Mouse (Mus musculus) T-helper 17 cell (primary cell): ENCODE measurements at regions not wholly inside any gene's neighbourhood (a gene's known extent, or its start where the extent isn't known, plus 50 kb on each side); places are given as distances from the start of the nearest gene placed in this dataset.

Source experiments
- in situ Hi-C, 2 experiments: fragments of 300-600 bp; cut with MboI, MseI; formaldehyde crosslinking; loops; 1 replicate in 1 of 2; 2 replicates in 1 of 2; pipeline ENCODE4 v1.15.1; 2025; ENCODE audit warnings: high pct_unique_total_duplicates in 2 of 2

- in situ Hi-C loops, result no loop called here
Measured at GRCm38 (mm10) chr13:69867296-69868065, 65.3 kb downstream of the Med10 start.

- in situ Hi-C loops, result no loop called here
Measured at GRCm38 (mm10) chr13:69896536-69896935, 94.3 kb downstream of the Med10 start.

GRCm38 (mm10) chr13:69901139-69901538 lies 98.9 kb downstream of the Med10 start:
- in situ Hi-C loops, result no loop called here

- in situ Hi-C loops, result no loop called here
Measured at GRCm38 (mm10) chr13:69906802-69907537, 104.8 kb downstream of the Med10 start.

- in situ Hi-C loops, result no loop called here
Measured at GRCm38 (mm10) chr13:69915796-69916195, 113.6 kb downstream of the Med10 start.

- in situ Hi-C loops, result no loop called here
Measured at GRCm38 (mm10) chr13:69932695-69933550, 130.7 kb downstream of the Med10 start.

- in situ Hi-C loops, result no loop called here
Measured at GRCm38 (mm10) chr13:69933551-69933845, 131.3 kb downstream of the Med10 start.

GRCm38 (mm10) chr13:69939791-69940190 lies 137.6 kb downstream of the Med10 start:
- in situ Hi-C loops, result no loop called here

- in situ Hi-C loops, result no loop called here
Measured at GRCm38 (mm10) chr13:69944651-69945050, 142.5 kb downstream of the Med10 start.

- in situ Hi-C loops, result no loop called here
Measured at GRCm38 (mm10) chr13:69946615-69947014, 144.4 kb downstream of the Med10 start.

GRCm38 (mm10) chr13:69952061-69952460 lies 149.9 kb downstream of the Med10 start:
- in situ Hi-C loops, result no loop called here

GRCm38 (mm10) chr13:69954171-69954570 lies 152.0 kb downstream of the Med10 start:
- in situ Hi-C loops, result no loop called here

GRCm38 (mm10) chr13:69955503-69955902 lies 153.3 kb downstream of the Med10 start:
- in situ Hi-C loops, result no loop called here

- in situ Hi-C loops, result no loop called here
Measured at GRCm38 (mm10) chr13:69963944-69964343, 161.7 kb downstream of the Med10 start.

- in situ Hi-C loops, result loop anchor here in 1 of 2 experiments (10.0 kb wide), 1 partner anchor 1147 kb away; no protein-coding TSS in a partner anchor
Measured at GRCm38 (mm10) chr13:69971281-69972057, 169.3 kb downstream of the Med10 start.

- in situ Hi-C loops, result loop anchor here (10.0 to 25.0 kb wide), 2 partner anchors 238 to 1150 kb away; partner anchors contain the start of gene Ube2ql1 (in 1 of the 2)
Measured at GRCm38 (mm10) chr13:69974835-69975234, 172.6 kb downstream of the Med10 start.

- in situ Hi-C loops, result loop anchor here (5.0 to 25.0 kb wide), 3 partner anchors 242 to 708 kb away; partner anchors contain the start of gene Ube2ql1 (in 1 of the 2)
Measured at GRCm38 (mm10) chr13:69984159-69984558, 182.0 kb downstream of the Med10 start.

GRCm38 (mm10) chr13:69987181-69987580 lies 185.0 kb downstream of the Med10 start:
- in situ Hi-C loops, result loop anchor here in 1 of 2 experiments (25.0 kb wide), 1 partner anchor 250 kb away; the partner anchor contains the start of gene Ube2ql1

GRCm38 (mm10) chr13:69988319-69988718 lies 186.1 kb downstream of the Med10 start:
- in situ Hi-C loops, result loop anchor here in 1 of 2 experiments (25.0 kb wide), 1 partner anchor 251 kb away; the partner anchor contains the start of gene Ube2ql1

- in situ Hi-C loops, result loop anchor here (10.0 to 25.0 kb wide), 2 partner anchors 254 to 427 kb away; partner anchors contain the start of gene Ube2ql1 (in 1 of the 2)
Measured at GRCm38 (mm10) chr13:69991253-69991891, 189.2 kb downstream of the Med10 start.
